Mouse (Mus musculus) bone marrow, adult 2 months (tissue): ENCODE measurements at regions not wholly inside any gene's neighbourhood (a gene's known extent, or its start where the extent isn't known, plus 50 kb on each side); places are given as distances from the start of the nearest gene placed in this dataset.

Source experiments
- H3K27ac ChIP-seq: fragments of 200-500 bp; 2 replicates; pipeline ENCODE4 v1.5.1; 2012; ENCODE audit warnings: low read depth, mild to moderate bottlenecking, control low read depth, inconsistent platforms, low read length; ENCODE audit not compliant: control insufficient read depth, poor library complexity, insufficient read depth
- H3K4me1 ChIP-seq: fragments of 200-500 bp; 2 replicates; pipeline ENCODE4 v1.6.1; 2011; ENCODE audit warnings: low read length; ENCODE audit not compliant: control insufficient read depth, insufficient read depth
- H3K4me3 ChIP-seq: fragments of 200-500 bp; replicated peaks from 2 replicates; pipeline ENCODE3; 2011; ENCODE audit warnings: mild to moderate bottlenecking, low read depth, low read length, control low read depth; ENCODE audit not compliant: control insufficient read depth
- CTCF ChIP-seq: fragments of 200-500 bp; IDR thresholded peaks from 2 replicates; pipeline ENCODE4 v1.5.1; 2011; ENCODE audit warnings: low read length, control low read depth; ENCODE audit not compliant: control insufficient read depth, insufficient read depth
- POLR2A ChIP-seq: fragments of 200-500 bp; IDR thresholded peaks from 2 replicates; pipeline ENCODE4 v1.6.1; 2011; ENCODE audit warnings: low read depth, mild to moderate bottlenecking, control low read depth, low read length, borderline replicate concordance; ENCODE audit not compliant: control insufficient read depth
- WGBS: fragments of 180-500 bp; shearing (Covaris S2); methylation state at CpG from one replicate; pipeline ENCODE4 v1.1.7; 2018; 5-methylcytosine and 5-hydroxymethylcytosine counted together

DNA sequence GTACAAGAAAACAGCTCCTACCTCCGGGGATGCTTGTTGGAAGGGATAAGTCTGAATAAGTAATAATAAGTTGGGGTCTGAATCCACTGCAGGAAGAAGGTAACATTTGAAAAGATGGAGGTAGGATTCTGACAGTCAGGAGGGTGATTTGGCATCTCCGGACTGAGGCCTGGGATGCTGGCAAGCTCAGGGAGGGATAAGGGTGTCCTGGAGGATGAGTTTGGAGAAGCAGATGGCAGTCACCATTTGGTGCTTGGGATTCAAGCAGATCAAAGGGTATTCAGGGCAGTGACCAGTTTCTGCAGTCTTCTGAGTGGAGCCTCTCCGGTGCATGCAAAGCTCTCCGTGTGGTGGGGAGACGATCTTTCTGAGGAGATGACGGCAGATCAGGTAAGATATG lies 62.9 kb upstream of the Gm2310 start:
- 82% methylated on average over 6 of the region's 6 CpGs for WGBS
- TF ChIP-seq POLR2A (no peak), CTCF (no peak)

DNA sequence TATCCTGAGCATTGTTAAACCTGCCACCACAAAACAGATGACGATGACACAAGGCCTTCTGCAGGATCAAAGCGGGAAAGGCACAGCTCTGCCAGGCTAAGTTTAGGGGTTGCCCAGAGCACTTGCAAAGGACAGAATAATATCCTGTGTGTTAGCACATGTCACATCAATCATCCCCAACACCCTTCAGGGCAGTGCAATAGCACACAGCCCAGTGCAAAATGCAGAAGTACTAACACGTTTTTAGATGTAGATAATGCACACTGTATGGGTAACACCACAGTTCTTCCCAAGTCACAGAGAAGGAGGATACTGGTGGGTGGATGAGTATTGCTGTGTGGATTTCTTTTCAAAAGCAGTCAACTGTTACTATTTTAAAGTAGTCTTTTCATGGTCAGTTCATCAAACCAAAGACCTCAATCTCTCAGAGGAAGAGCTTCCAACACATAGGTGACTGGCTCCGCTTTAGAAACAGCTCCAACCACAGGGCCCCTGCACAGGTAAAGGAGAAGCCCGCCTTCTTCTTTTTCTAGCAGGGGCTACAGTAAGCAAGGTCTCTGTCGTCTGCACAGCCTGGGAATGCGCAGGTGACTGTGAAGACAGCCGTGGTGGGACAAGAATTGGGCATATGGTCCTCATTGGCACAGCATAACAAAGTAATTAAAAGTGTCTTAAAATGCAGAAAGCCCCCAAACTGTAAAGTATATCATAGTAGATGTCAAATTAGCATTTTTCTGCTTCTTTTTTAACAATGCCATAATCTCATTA lies 61.6 kb upstream of the Gm2310 start:
- Histone ChIP-seq H3K27ac (no peak overlapping the region), H3K4me3 (no peak overlapping the region), H3K4me1 (no peaks in the 10 kb centered on the region)
- TF ChIP-seq POLR2A: no peak
- TF ChIP-seq CTCF: no peak
- WGBS: 26% methylated on average over 8 of the region's 8 CpGs

More for the DNA sequence above, 62.9 kb upstream of the Gm2310 start:
- no peak overlapping the region for H3K4me3 ChIP-seq
- H3K27ac ChIP-seq: no peak overlapping the region
- H3K4me1 ChIP-seq: no peaks in the 10 kb centered on the region

GRCm38 (mm10) chr15:8580077-8580476 lies 60.3 kb upstream of the Gm2310 start:
- no peak for TF ChIP-seq POLR2A
- H3K4me3 ChIP-seq: no peak overlapping the region
- H3K4me1 ChIP-seq: no peaks in the 10 kb centered on the region
- H3K27ac ChIP-seq: no peak overlapping the region

DNA sequence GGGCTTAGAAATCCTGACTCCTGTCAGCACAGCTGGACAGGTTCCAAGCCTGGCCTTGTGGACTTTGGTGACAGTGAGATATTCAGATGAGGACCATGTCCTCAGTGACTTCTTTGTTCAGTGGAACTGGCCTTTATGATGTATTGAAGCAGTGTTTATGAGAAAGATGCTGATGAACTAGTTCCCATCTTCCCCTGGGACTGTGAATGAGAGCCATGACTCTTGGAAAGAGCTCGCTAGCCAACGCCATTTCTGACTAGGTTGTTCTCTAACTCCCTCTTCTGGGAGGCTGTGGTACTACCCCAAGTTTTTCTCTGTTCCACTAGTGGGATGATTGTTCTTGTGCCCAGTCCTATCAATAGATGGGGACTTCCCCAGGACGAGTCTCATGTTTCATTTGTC lies 57.7 kb upstream of the Gm2310 start:
- 0 out of 2 replicates have a peak, but pooled peaks have one; percentile 24 for TF ChIP-seq CTCF
- no peak for TF ChIP-seq POLR2A
- H3K4me3 ChIP-seq: no peak overlapping the region
- H3K4me1 ChIP-seq: no peaks in the 10 kb centered on the region
- 23% methylated on average over 3 of the region's 3 CpGs for WGBS
- peak overlapping the region; percentile 45; the same call in 1 of the 2 replicates for H3K27ac ChIP-seq

- TF ChIP-seq POLR2A: no peak
- no peak for TF ChIP-seq CTCF
- Histone ChIP-seq H3K4me3 (no peak overlapping the region), H3K4me1 (no peaks in the 10 kb centered on the region), H3K27ac (peak overlapping the region; percentile 45; the same call in 1 of the 2 replicates)
- 63% methylated on average over 5 of the region's 5 CpGs for WGBS
Measured at GRCm38 (mm10) chr15:8576975-8577374, 57.2 kb upstream of the Gm2310 start.

DNA sequence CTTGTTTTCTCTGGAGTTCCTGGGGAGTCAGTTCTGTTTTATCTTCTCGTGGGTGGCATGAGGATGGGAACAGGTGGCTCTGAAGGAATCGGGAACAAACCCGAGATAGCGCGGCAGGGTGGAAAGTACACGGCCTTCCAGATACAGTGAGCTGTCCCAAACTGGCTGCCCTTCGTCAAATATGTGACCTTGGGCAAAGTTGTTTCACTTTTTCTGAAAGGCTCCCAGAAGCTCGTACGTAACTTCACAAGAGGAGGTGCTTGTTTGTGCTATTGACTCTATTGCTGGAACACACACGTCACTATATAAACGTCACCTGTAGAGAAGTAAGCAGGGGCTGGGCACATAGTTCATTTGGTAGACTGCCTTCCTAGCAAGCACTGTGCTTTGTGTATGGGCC lies 49.9 kb upstream of the Gm2310 start:
- TF ChIP-seq CTCF (no peak), POLR2A (no peak)
- H3K4me3 ChIP-seq: peak overlapping the region; percentile 54
- peak overlapping the region; percentile 75 for H3K27ac ChIP-seq
- 2% methylated on average over 11 of the region's 11 CpGs for WGBS
- no peaks in the 10 kb centered on the region; the same call in 1 of the 2 replicates for H3K4me1 ChIP-seq
